Mouse (Mus musculus) CD4-positive, CD25-positive, alpha-beta regulatory T cell (primary cell): ENCODE data around the gene Ngdn. TPM values are rescaled to one million over a fixed set of nuclear protein-coding genes. Genes with fewer than 3 reads are reported as not detected.

Experiments
- polyA plus RNA-seq: library from polyadenylated mRNA; unstranded; fragments of 100-300 nt; shearing (Covaris generic); gene quantifications from one replicate; pipeline ENCODE4 v1.2.1, GENCODE M21; 2017

Ngdn gene
- 130 TPM for polyA plus RNA-seq

GRCm38 (mm10) chr14:55014991-55015766, at the start of gene Ngdn:
Ngdn (plus strand) TSS chr14:55015454.

GRCm38 (mm10) chr14:54966320-54966977, 48.8 kb upstream of the Ngdn start, which contains the start of gene Myh6:
Myh6 (minus strand) TSS chr14:54966927.

GRCm38 (mm10) chr14:54976633-54977032, 38.6 kb upstream of the Ngdn start, which contains the start of gene Gm17428:
Gm17428 (plus strand) TSS chr14:54976933.

GRCm38 (mm10) chr14:54994136-54994868, 21.0 kb upstream of the Ngdn start, which contains the start of gene Myh7:
Myh7 (minus strand) TSS chr14:54994626.

Other genes starting within 250 kb of the Ngdn start
- gene Slc7a8, start 233.5 kb upstream of the Ngdn start, polyA plus RNA-seq = 0.34 TPM
- gene Rnf212b, start 201.3 kb upstream of the Ngdn start, polyA plus RNA-seq = not detected
- gene Homez, start 144.5 kb upstream of the Ngdn start, polyA plus RNA-seq = 11.9 TPM
- gene Ppp1r3e, start 137.9 kb upstream of the Ngdn start, polyA plus RNA-seq = 1.3 TPM
- 0.34 TPM for gene Bcl2l2, start 132.1 kb upstream of the Ngdn start, polyA plus RNA-seq
- not detected for gene Gm20521, start 132.0 kb upstream of the Ngdn start, polyA plus RNA-seq
- gene Pabpn1, start 123.0 kb upstream of the Ngdn start, polyA plus RNA-seq = 243 TPM
- 6.7 TPM for gene Slc22a17, start 102.3 kb upstream of the Ngdn start, polyA plus RNA-seq
- not detected for gene Efs, start 89.3 kb upstream of the Ngdn start, polyA plus RNA-seq
- not detected for gene Il25, start 82.8 kb upstream of the Ngdn start, polyA plus RNA-seq
- 0.29 TPM for gene Cmtm5, start 79.2 kb upstream of the Ngdn start, polyA plus RNA-seq
- gene Myh6, start 48.5 kb upstream of the Ngdn start, polyA plus RNA-seq = not detected
- not detected for gene Gm17428, start 38.5 kb upstream of the Ngdn start, polyA plus RNA-seq
- not detected for gene Myh7, start 20.8 kb upstream of the Ngdn start, polyA plus RNA-seq
- 7.6 TPM for gene Zfhx2, start 76.9 kb downstream of the Ngdn start, polyA plus RNA-seq
- 13.9 TPM for gene Thtpa, start 79.3 kb downstream of the Ngdn start, polyA plus RNA-seq
- gene Ap1g2, start 91.1 kb downstream of the Ngdn start, polyA plus RNA-seq = 161 TPM
- 0.06 TPM for gene Jph4, start 101.5 kb downstream of the Ngdn start, polyA plus RNA-seq
- gene Dhrs2, start 206.6 kb downstream of the Ngdn start, polyA plus RNA-seq = not detected